Mouse (Mus musculus) forebrain, embryonic 14.5 days (tissue): ENCODE data around the gene Dyrk1a. TPM values are rescaled to one million over a fixed set of nuclear protein-coding genes. Genes with fewer than 3 reads are reported as not detected.

ENCODE experiments used
- ATAC-seq: fragments of 200-750 bp; cut with Nextera tagmentation; 2 replicates; pipeline ENCODE4 v1.8.0; 2017; ENCODE audit warnings: mild to moderate bottlenecking, moderate library complexity
- DNase-seq: peaks from one replicate; pipeline ENCODE4 v3.0.0-alpha.2; 2015; ENCODE audit warnings: low spot score
- H3K27ac ChIP-seq: fragments of 300-500 bp; sonication (generic); 2 replicates; pipeline ENCODE4 v1.5.1; 2014; ENCODE audit warnings: low read depth, mild to moderate bottlenecking, control low read depth, low read length, moderate library complexity
- H3K27me3 ChIP-seq: fragments of 300-500 bp; sonication (generic); replicated peaks from 2 replicates; pipeline ENCODE4 v1.6.1; 2014; ENCODE audit warnings: low read length, control low read depth, mixed read lengths; ENCODE audit not compliant: control insufficient read depth, insufficient read depth
- H3K36me3 ChIP-seq: fragments of 300-500 bp; sonication (generic); 2 replicates; pipeline ENCODE4 v1.6.1; 2014; ENCODE audit warnings: low read length, control low read depth; ENCODE audit not compliant: control insufficient read depth, insufficient read depth
- H3K4me1 ChIP-seq: fragments of 300-500 bp; sonication (generic); 2 replicates; pipeline ENCODE4 v1.6.1; 2014; ENCODE audit warnings: antibody characterized with exemption, low read length, control low read depth; ENCODE audit not compliant: control insufficient read depth, insufficient read depth
- H3K4me2 ChIP-seq: fragments of 300-500 bp; sonication (generic); 2 replicates; pipeline ENCODE4 v1.6.1; 2014; ENCODE audit warnings: mild to moderate bottlenecking, control low read depth, low read length
- H3K4me3 ChIP-seq: fragments of 300-500 bp; sonication (generic); 2 replicates; pipeline ENCODE4 v1.5.1; 2014; ENCODE audit warnings: low read depth, low read length, control low read depth
- H3K9ac ChIP-seq: fragments of 300-500 bp; sonication (generic); 2 replicates; pipeline ENCODE4 v1.6.1; 2014; ENCODE audit warnings: mild to moderate bottlenecking, low read length, control low read depth, moderate library complexity
- H3K9me3 ChIP-seq: fragments of 300-500 bp; sonication (generic); replicated peaks from 2 replicates; pipeline ENCODE4 v1.6.1; 2016; ENCODE audit warnings: low read length, control low read depth, mixed read lengths; ENCODE audit not compliant: control insufficient read depth
- WGBS: fragments of 180-500 bp; shearing (Covaris S2); extraction: QIAGEN DNeasy Blood & Tissue Kit; methylation state at CpG from one replicate; pipeline ENCODE4 v1.1.7; 2014; 5-methylcytosine and 5-hydroxymethylcytosine counted together
- polyA plus RNA-seq: library from polyadenylated mRNA; unstranded; fragments of >200 nt; fragmentation: Nextera tagmentation; extraction: Ambion mirVana; gene quantifications from 2 replicates; pipeline ENCODE4 v1.2.1, GENCODE M21; 2014

Gene Dyrk1a
- polyA plus RNA-seq, 1 experiment from 2014 or later, result 15.6 TPM

GRCm38 (mm10) chr16:94596633-94597032 is 26.8 kb downstream of the Dyrk1a start:
- DNase-seq, result no peak
- Histone ChIP-seq H3K9me3 (no peaks in the 10 kb centered on the region), H3K27ac (no peak overlapping the region), H3K4me1 (peaks cover 22% of the 10 kb centered on the region), H3K4me3 (no peak overlapping the region), H3K9ac (no peak overlapping the region), H3K27me3 (no peaks in the 10 kb centered on the region), H3K4me2 (no peak overlapping the region), H3K36me3 (no peaks in the 10 kb centered on the region)
- 86% methylated on average over 2 of the region's 2 CpGs for WGBS
- no peak for ATAC-seq

DNA sequence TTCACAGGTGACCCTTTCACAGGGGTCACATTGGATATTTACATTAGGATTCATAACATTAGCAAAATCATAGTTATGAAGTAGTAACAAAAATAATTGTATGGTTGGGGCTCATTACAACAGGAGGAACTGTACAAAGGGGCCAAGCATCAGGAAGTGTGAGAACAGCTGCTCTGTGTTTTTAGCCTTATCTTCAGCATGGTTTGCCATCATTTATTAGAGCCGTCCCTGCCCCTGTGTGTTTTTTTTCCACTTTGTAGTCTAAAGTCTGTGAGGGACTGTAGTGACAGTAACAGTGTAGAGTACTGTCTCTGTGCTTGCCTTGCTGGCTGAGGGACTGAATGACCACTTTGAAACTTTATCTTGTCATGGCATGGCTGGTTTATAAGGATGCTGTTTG is 27.8 kb downstream of the Dyrk1a start:
- Histone ChIP-seq H3K9ac (no peak overlapping the region), H3K27ac (no peak overlapping the region), H3K4me3 (no peak overlapping the region), H3K9me3 (no peaks in the 10 kb centered on the region), H3K4me1 (peaks cover 26% of the 10 kb centered on the region), H3K4me2 (no peak overlapping the region), H3K27me3 (no peaks in the 10 kb centered on the region), H3K36me3 (no peaks in the 10 kb centered on the region)
- no peak for DNase-seq
- WGBS, result 68% methylated on average over 1 of the region's 1 CpGs
- no peak for ATAC-seq

- H3K27ac ChIP-seq, result no peak overlapping the region
- no peaks in the 10 kb centered on the region for H3K27me3 ChIP-seq
- no peak for DNase-seq
- no peak overlapping the region for H3K9ac ChIP-seq
- no peak overlapping the region for H3K4me2 ChIP-seq
- no peaks in the 10 kb centered on the region for H3K9me3 ChIP-seq
- ATAC-seq, result no peak
- WGBS, result 46% methylated on average over 6 of the region's 6 CpGs
- H3K4me1 ChIP-seq, result peaks cover 26% of the 10 kb centered on the region
- no peak overlapping the region for H3K4me3 ChIP-seq
- H3K36me3 ChIP-seq, result no peaks in the 10 kb centered on the region
Measured at GRCm38 (mm10) chr16:94599977-94600724, 30.3 kb downstream of the Dyrk1a start.

- H3K4me2 ChIP-seq, result no peak overlapping the region
- no peak overlapping the region for H3K4me3 ChIP-seq
- no peak overlapping the region for H3K9ac ChIP-seq
- H3K27ac ChIP-seq, result no peak overlapping the region
- no peaks in the 10 kb centered on the region for H3K36me3 ChIP-seq
- 66% methylated on average over 5 of the region's 5 CpGs for WGBS
- ATAC-seq (no peak; the same call in 1 of the 2 replicates), DNase-seq (no peak)
- H3K4me1 ChIP-seq, result peaks cover 26% of the 10 kb centered on the region
- H3K9me3 ChIP-seq, result no peaks in the 10 kb centered on the region
- no peaks in the 10 kb centered on the region for H3K27me3 ChIP-seq
Measured at GRCm38 (mm10) chr16:94601089-94601488, 31.3 kb downstream of the Dyrk1a start.

- DNase-seq (peak; percentile 20), ATAC-seq (no peak)
- 43% methylated on average over 6 of the region's 6 CpGs for WGBS
- Histone ChIP-seq H3K9me3 (no peaks in the 10 kb centered on the region), H3K27me3 (no peaks in the 10 kb centered on the region), H3K4me3 (no peak overlapping the region), H3K27ac (no peak overlapping the region), H3K9ac (no peak overlapping the region), H3K4me2 (no peak overlapping the region), H3K4me1 (peaks cover 26% of the 10 kb centered on the region), H3K36me3 (no peaks in the 10 kb centered on the region)
Measured at GRCm38 (mm10) chr16:94601540-94601953, 31.7 kb downstream of the Dyrk1a start.

DNA sequence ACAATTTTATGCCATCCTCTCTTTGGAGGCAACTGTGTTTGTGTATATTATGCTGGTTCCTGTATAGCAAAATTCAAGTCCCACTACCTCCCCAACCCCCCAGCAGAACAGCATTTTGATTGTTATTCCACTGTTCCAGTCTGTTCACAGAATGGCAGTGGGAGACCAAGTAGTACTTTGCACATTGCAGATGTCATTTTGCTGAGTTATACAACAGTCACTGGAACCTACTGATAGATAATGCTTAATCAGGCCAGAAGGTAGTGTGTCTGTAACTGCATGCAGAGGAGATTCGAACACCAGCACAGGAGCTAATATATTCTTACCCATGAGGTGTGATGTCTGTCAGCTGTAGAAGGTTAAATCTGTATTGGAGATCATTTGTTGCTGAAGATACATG is 32.4 kb downstream of the Dyrk1a start:
- H3K9me3 ChIP-seq, result no peaks in the 10 kb centered on the region
- WGBS, result 90% methylated on average over 1 of the region's 1 CpGs

DNA sequence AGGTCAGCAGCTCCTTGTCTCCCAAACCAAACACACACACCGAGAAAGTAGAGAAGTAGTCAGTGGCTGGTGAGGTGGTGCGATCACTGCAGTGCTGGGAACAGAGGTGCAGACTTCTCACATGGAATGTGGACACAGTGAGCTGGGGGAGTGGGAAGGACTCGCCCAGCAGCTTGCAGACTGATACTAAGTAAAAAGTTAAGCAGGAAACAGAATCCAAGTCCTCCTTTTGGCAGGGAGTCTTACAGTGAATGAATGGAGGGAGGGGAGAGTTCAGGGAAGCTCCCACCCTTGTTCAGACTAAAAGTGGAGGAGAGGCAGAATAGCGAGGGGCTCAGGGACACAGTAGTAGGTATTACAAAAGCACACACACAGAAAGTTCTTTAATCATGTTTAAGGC is 32.9 kb downstream of the Dyrk1a start:
- ATAC-seq (no peak), DNase-seq (no peak)
- Histone ChIP-seq H3K27ac (no peak overlapping the region), H3K27me3 (no peaks in the 10 kb centered on the region), H3K4me2 (no peak overlapping the region), H3K9ac (no peak overlapping the region), H3K4me1 (peaks cover 26% of the 10 kb centered on the region), H3K36me3 (no peaks in the 10 kb centered on the region), H3K4me3 (no peak overlapping the region), H3K9me3 (no peaks in the 10 kb centered on the region)
- WGBS, result 47% methylated on average over 4 of the region's 4 CpGs

More for the DNA sequence above, 32.4 kb downstream of the Dyrk1a start:
- Histone ChIP-seq H3K9ac (no peak overlapping the region), H3K27ac (no peak overlapping the region), H3K36me3 (no peaks in the 10 kb centered on the region), H3K27me3 (no peaks in the 10 kb centered on the region), H3K4me2 (no peak overlapping the region), H3K4me3 (no peak overlapping the region), H3K4me1 (peaks cover 26% of the 10 kb centered on the region)
- ATAC-seq (no peak), DNase-seq (no peak)

- Histone ChIP-seq H3K36me3 (no peaks in the 10 kb centered on the region), H3K9ac (no peak overlapping the region), H3K4me2 (no peak overlapping the region), H3K27me3 (no peaks in the 10 kb centered on the region), H3K4me1 (peaks cover 8% of the 10 kb centered on the region), H3K9me3 (no peaks in the 10 kb centered on the region), H3K4me3 (no peak overlapping the region), H3K27ac (no peak overlapping the region)
- WGBS, result 70% methylated on average over 1 of the region's 1 CpGs
- ATAC-seq (no peak), DNase-seq (no peak)
Measured at GRCm38 (mm10) chr16:94606169-94606568, 36.4 kb downstream of the Dyrk1a start.

DNA sequence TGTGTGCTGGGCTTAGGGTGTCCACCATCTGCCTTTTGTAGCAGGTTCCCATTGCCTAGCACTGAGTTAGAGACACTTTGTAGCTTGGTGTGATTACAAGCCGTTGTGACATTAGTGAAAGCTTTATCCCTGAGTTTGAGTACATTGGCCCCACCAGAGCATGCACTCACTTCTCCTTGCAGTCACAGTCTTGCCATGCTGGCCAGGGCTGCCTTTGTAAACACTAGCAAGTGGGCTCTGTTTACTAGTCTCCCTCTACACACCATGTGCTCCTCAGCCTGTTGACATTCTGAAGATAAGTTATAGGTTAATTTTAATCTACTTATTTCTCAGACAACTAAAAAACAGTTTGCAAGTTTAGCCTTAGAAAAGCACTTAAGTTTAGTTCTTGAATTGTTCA is 37.7 kb downstream of the Dyrk1a start:
- Histone ChIP-seq H3K9ac (no peak overlapping the region), H3K9me3 (no peaks in the 10 kb centered on the region), H3K4me3 (no peak overlapping the region), H3K27me3 (no peaks in the 10 kb centered on the region), H3K27ac (no peak overlapping the region), H3K4me1 (no peaks in the 10 kb centered on the region), H3K4me2 (no peak overlapping the region), H3K36me3 (no peaks in the 10 kb centered on the region)
- no peak for ATAC-seq
- WGBS, result 68% methylated on average over 1 of the region's 1 CpGs
- no peak for DNase-seq
